Mouse (Mus musculus): ENCODE measurements around the gene Tyro3. TPM values are rescaled to one million over a fixed set of nuclear protein-coding genes. Genes with fewer than 3 reads are reported as not detected.

The Tyro3 gene
- total RNA-seq (2023) = 6.6 TPM

DNA sequence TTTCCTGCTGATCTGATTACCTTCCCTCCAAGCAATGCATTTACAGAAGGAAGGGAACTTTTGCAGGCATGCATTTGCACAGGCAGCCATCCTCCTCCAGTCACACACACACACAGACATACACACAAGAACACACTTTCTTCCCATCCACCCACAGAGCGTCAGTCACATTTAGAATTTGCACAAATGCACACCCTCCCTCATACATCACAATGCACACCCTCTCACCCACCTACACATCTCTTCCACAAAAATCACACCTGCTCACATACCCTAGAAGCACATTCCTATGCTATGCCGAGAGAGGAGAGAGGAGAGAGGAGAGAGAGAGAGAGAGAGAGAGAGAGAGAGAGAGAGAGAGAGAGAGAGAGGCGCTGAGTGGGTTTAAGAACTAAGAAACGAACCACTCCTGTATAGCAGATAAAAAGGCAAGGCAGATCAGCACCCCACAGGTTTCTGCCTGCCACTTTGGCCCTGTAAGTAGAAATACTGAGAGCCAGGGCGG is at the start of gene Tyro3:
TSS of gene Tyro3 (plus strand) at position 455 of the 505 bp plus-strand sequence.

DNA sequence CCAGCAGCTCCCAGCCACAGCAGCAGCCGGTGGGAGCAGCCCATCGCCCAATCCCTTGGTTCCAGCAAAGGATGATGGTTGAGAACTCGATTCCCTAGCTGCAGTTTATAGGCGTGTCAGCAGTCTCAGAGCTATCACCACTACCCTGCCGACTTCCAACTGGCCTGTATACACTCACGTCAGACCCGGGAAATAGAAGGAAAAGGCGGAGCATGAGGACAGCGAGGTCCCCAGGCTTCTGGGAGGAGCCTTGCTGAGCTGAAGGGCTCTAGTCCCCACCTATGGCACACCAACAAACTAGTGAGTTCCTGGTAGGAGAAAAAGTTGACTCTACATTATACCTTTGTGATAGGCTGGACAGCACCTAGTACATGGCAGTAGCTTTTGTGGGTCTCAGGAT is 37.3 kb upstream of the Tyro3 start, which contains the start of gene Ltk:
TSS of gene Ltk (minus strand) at position 181 of the 400 bp plus-strand sequence.

DNA sequence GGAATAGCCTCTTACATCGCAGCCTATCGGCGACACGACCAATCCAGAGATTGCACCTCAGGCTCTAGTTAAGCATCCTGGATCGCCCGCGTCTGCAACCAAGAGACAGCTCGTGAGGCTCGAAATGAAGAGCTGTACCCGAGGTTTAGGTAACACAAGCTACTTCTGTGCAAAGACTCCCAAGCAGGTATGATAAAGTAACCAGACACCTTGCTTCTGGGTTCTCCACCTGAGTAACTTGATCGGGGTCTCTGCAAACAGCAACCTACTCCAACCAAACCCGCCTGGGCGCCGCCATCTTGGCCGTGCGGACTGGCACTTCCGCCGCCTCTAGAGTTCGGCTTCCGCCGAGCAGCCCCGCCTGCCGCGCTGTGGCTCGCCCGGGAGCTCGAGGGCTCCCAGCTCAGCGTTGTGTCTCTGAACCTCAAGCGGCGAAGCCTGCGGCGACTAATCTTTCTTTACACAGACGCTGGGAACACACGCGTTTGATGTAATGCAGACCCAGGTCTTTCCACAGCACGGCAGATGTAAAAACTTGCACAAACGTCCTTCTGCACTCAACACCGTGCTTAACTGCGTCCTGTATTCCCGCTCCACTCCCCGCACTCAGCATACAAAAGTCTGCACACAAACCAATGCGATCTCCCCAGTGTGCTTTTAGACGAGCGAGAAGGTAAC is 10.2 kb upstream of the Tyro3 start, which contains the start of gene Rpap1:
TSS of gene Rpap1 (minus strand) at position 332 of the 678 bp plus-strand sequence.

Other genes with a start within 250 kb of the Tyro3 start
- gene Nusap1, start 179.4 kb upstream of the Tyro3 start, total RNA-seq (2023) = 0.33 TPM
- gene Oip5, start 179.3 kb upstream of the Tyro3 start, total RNA-seq (2023) = 0.53 TPM
- 11.2 TPM for gene Ndufaf1, start 134.9 kb upstream of the Tyro3 start, total RNA-seq (2023)
- gene Rtf1, start 122.7 kb upstream of the Tyro3 start, total RNA-seq (2023) = 65.7 TPM
- gene Itpka, start 55.4 kb upstream of the Tyro3 start, total RNA-seq (2023) = not detected
- gene Ltk, start 37.3 kb upstream of the Tyro3 start, total RNA-seq (2023) = 1.2 TPM
- gene Rpap1, start 10.2 kb upstream of the Tyro3 start, total RNA-seq (2023) = 32.4 TPM
- 104 TPM for gene Mga, start 99.5 kb downstream of the Tyro3 start, total RNA-seq (2023)
- 15.3 TPM for gene Mapkbp1, start 175.0 kb downstream of the Tyro3 start, total RNA-seq (2023)
- 11.9 TPM for gene Jmjd7, start 229.8 kb downstream of the Tyro3 start, total RNA-seq (2023)
- 6.7 TPM for gene Gm28042, start 229.8 kb downstream of the Tyro3 start, total RNA-seq (2023)
- gene Pla2g4b, start 235.7 kb downstream of the Tyro3 start, total RNA-seq (2023) = 4.7 TPM

Data from CD4-positive naive resting alpha-beta T cell, adult 57 days (primary cell).